Mouse (Mus musculus) heart, postnatal 10 days (tissue): ENCODE data around the gene Ehbp1. TPM values are rescaled to one million over a fixed set of nuclear protein-coding genes. Genes with fewer than 3 reads are reported as not detected.

ENCODE experiments used
- DNase-seq, 2 experiments: peaks; one replicate each; pipeline ENCODE4 v3.0.0; 2021
- intact Hi-C: fragments of 180-260 bp; cut with DNase I; formaldehyde crosslinking; loops from one replicate; pipeline ENCODE4 v1.15.1; 2025
- total RNA-seq, 2 experiments: library from RNA; stranded (reverse); gene quantifications; 2 replicates each; pipeline ENCODE4 v1.2.3; 2021

The Ehbp1 gene
- total RNA-seq, 2 experiments from 2014 or later, result 100 to 119 TPM

GRCm38 (mm10) chr11:22004331-22004841 lies 337.7 kb downstream of the Ehbp1 start:
- peak in 1 of 2 experiments; percentile 20 for DNase-seq
- intact Hi-C loops, result no loop called here

GRCm38 (mm10) chr11:22003341-22003981 lies 338.6 kb downstream of the Ehbp1 start:
- DNase-seq, result peak; percentile 46 to 50

GRCm38 (mm10) chr11:22002783-22003340 lies 339.2 kb downstream of the Ehbp1 start, which contains the start of gene Otx1:
TSS of gene Otx1 (minus strand) at chr11:22002897.
- intact Hi-C loops, result no loop called here
- peak; percentile 41 to 51 for DNase-seq

More at GRCm38 (mm10) chr11:22003341-22003981, 338.6 kb downstream of the Ehbp1 start:
- intact Hi-C loops, result no loop called here

- intact Hi-C loops, result no loop called here
- DNase-seq, result peak; percentile 56 to 57
Measured at GRCm38 (mm10) chr11:22002062-22002782, 339.9 kb downstream of the Ehbp1 start.

GRCm38 (mm10) chr11:22001321-22002061 lies 340.6 kb downstream of the Ehbp1 start:
- DNase-seq, result peak; percentile 64 to 67
- intact Hi-C loops, result no loop called here

GRCm38 (mm10) chr11:22000316-22001076 lies 341.6 kb downstream of the Ehbp1 start:
- DNase-seq, result peak in 1 of 2 experiments; percentile 20
- intact Hi-C loops, result no loop called here

GRCm38 (mm10) chr11:21999396-22000315 lies 342.4 kb downstream of the Ehbp1 start:
- DNase-seq, result peak; percentile 9 to 14
- intact Hi-C loops, result loop anchor here (10.0 kb wide), 1 partner anchor 205 kb away; no protein-coding TSS in a partner anchor

- intact Hi-C loops, result loop anchor here (10.0 kb wide), 1 partner anchor 206 kb away; no protein-coding TSS in a partner anchor
- peak in 1 of 2 experiments; percentile 25 for DNase-seq
Measured at GRCm38 (mm10) chr11:21998141-21999047, 343.7 kb downstream of the Ehbp1 start.

- intact Hi-C loops, result loop anchor here (10.0 kb wide), 1 partner anchor 207 kb away; no protein-coding TSS in a partner anchor
- DNase-seq, result peak; percentile 36 to 47
Measured at GRCm38 (mm10) chr11:21997561-21998140, 344.4 kb downstream of the Ehbp1 start.

GRCm38 (mm10) chr11:21996661-21997560 lies 345.2 kb downstream of the Ehbp1 start:
- peak; percentile 33 to 54 for DNase-seq
- intact Hi-C loops, result loop anchor here (10.0 kb wide), 1 partner anchor 208 kb away; no protein-coding TSS in a partner anchor

- DNase-seq, result no peak
- intact Hi-C loops, result loop anchor here (10.0 kb wide), 1 partner anchor 209 kb away; no protein-coding TSS in a partner anchor
Measured at GRCm38 (mm10) chr11:21996325-21996647, 345.8 kb downstream of the Ehbp1 start.

GRCm38 (mm10) chr11:21995534-21996324 lies 346.4 kb downstream of the Ehbp1 start:
- intact Hi-C loops, result loop anchor here (10.0 kb wide), 1 partner anchor 209 kb away; no protein-coding TSS in a partner anchor
- DNase-seq, result peak; percentile 10 to 27

GRCm38 (mm10) chr11:21994377-21995370 lies 347.4 kb downstream of the Ehbp1 start:
- intact Hi-C loops, result loop anchor here (10.0 kb wide), 1 partner anchor 210 kb away; no protein-coding TSS in a partner anchor
- DNase-seq, result peak; percentile 26 to 35
